Mouse (Mus musculus) right cerebral cortex, adult 18-20 months (tissue): ENCODE measurements at regions not wholly inside any gene's neighbourhood (a gene's known extent, or its start where the extent isn't known, plus 50 kb on each side); places are given as distances from the start of the nearest gene placed in this dataset.

Experiments
- DNase-seq: peaks from one replicate; pipeline ENCODE4 v3.0.0; 2022; ENCODE audit warnings: mixed read lengths

DNA sequence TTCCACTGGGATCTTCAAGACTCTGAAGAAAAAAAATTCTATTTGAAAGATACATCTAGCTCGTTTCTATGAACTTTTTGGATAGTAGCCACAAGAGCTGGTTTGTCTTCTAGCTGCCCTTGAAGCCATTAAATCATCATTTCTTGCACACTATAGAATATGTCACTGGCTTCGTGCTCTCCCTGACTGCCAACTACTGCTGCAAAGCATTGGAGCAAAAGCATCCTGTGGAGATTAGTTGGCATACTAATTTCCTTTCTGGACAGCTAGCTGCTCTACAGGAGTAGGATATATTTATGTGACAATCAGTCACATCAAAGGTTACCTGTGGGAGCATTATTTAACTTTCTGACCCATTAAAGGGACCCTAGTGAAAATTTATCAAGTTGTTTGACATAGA, 243.1 kb downstream of the Pdgfc start:
- no peak for DNase-seq

DNA sequence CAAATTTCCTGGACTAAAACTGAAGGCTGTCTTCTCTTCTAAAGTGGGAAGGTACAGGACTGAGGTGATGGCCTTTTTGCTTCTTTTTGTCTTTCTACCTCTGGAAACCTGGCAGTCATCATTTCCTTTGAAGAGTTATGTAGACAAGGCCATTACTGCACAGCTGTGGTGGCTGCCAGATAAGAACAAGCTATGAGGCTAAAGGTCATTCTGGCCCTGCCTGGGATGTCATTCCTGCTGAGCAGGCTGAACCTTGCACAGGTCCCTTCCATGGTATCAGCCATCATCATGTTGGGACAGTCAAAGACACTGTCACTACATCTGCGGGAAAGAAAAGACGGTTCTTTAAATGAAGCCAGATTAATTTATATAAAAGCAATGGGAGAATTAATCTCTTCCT, 253.5 kb downstream of the Pdgfc start:
- DNase-seq, result no peak

DNA sequence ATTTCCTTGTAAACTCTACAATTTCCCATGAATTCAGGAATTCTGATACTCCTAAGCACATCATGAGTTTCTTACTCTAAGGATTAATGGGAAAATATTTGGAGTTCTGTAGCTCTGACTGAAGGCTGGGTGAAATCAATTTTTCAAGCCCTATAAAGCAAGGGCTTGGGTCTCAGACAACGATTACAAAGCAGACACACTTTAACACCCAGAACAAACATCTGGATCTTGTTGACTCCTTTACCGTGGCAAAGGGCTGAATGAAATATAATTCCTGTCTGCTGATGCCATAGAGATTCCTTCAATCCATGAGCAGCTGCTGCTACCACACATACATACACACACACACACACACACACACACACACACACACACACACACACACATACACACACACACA, 256.2 kb downstream of the Pdgfc start:
- DNase-seq, result no peak

DNA sequence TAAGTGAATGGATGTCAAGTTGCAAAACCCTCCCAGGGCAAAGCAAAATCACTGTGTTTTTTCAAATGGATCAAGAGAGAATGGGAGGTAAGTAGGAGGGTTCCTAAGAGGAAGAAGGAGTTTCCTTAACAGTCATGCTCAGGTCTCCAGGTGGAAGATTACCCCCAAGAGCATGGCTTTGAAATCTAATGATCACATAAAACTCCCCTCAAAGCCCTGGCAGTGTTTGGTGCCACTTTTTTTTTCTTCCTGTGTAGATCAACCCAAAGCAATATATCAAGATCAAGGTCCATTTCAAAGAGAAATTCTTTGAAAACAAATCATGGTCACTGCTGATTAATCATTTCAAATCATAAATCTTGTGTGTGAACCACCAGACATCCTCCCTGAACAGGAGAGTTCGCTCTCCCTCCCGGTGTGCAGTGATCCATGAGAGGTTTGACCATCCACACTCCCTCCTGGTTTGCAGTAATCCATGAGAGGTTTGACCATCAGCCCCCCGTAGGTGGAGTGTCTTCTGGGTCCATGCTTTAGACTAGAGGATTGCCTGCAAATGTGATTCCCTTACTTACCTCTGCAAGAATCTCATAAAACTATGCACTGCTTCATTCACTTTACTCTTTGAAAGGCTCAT, 257.1 kb downstream of the Pdgfc start:
- DNase-seq, result no peak

DNA sequence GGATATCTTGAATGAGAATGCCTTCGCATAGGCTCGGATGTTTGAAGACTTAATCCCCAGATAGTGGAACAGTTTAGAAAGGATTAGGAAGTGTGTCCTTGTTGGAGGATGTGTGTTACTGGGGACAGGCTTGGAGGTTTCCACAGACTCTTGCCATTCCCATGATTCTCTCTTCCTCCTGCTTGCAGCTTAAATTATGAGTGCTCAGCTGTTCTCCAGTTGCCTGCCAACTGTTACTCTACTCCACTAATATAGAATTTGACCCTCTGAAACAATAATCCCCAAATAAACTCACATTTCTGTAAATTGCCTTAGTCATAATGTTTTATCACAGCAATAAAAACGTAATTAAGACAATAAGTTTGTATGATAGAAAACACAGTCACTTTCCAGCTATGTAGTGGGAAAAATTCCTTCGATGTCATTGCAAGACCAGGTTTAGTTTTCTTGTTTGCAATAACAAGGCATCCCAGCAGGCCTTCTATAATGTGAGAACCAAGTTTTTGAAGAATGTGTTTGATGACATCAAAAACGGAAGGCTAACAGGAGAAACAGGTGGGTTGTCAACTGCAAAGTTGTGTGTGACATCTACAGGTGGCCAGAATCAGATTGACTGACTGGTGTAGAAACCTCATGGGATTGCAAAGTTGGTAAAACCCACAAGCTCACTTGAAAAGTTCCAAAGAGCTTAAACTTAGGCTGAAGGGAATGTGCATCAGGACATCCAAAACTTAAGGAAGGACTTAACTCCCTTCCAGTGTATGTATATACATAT, 268.0 kb downstream of the Pdgfc start:
- no peak for DNase-seq

DNA sequence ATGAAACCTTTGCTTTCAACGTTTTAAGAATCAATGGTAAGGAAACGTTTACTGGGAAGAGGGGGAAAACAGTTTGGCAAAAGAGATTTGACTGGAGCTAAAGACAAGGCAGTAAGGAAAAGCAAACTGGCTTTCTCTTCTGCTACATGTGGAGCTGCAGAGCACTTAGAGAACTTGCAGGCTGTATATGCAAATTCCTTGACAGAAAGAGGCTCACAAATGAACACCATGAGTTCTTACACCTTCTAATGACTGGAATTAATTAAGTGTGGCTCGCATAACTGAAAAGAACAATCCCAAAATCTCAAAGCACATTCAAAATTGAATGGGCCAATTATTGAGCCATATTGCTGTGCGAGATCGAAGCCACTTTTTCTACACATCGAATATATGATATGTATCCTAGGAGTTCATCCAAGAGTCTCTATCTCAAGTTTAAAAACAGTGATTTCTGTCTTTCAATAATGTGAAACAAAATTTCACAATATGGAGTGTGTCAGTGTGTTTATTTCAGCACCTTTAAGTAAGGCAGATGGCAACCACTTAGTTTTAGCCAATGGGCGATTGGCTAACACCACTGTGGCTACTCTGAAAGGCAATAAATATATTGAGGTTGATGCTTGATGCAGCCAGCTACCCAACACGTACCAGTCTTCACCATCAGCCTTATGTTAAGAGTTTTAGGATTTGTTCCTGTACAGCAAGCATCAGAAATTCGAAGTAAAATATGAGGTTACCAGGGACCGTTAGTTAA, 269.4 kb downstream of the Pdgfc start:
- no peak for DNase-seq

DNA sequence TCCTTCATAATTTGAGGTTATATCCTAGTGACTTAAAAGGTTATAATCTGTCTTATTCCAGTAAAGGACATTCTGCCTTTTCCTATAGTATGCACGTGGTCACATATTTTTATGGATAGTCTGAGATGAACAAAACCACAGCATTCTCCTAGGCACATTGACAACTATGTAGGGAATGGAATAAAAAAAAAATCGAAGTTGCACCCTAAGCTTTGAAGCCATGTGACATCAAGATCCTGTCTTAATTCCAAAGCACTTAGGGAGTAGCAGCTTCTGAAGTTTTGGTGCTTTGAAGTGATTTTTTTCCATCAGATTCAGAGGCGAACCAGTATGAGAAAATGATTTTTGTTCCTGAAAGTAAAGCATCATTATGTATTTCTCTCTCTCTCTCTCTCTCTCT, 290.6 kb downstream of the Pdgfc start:
- no peak for DNase-seq

DNA sequence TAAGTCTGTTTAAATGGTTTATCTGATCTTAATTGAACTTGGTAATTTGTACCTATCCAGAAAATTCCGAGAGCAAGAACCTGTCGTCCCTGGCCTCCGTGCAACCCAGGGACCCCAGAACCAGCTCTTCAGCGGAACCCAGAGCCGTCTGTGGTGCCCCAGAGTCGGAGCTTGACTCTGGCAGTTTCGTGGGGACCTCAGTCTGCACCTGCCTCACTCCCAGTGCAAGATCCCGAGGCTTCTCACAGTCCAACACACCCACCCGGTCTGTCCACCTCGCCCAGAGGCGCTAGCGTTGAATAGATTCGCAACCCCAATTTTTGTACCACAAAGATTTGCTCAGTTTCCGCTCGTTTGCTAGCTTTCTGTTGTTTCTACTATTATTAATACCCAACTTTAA, 315.5 kb downstream of the Pdgfc start:
- DNase-seq, result no peak

DNA sequence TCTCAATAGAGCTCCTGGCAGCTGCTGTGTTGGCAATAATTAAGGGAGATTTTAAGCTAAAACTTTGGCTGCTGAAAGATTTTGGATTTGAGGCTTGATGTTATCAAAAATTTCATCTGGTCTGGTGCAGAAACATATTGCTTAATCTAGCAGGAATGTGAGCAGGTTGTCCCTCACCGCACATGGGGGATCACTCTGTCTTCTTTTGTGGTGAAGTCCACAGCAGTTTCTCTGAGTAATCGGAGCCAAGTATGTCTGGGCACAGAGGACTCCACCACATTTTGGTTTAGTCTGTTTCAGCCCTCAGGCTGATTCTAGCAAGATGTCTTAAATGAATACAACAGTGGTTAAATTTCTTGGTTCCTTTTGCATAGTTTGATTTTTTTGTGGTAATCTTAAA, 331.7 kb downstream of the Pdgfc start:
- no peak for DNase-seq

DNA sequence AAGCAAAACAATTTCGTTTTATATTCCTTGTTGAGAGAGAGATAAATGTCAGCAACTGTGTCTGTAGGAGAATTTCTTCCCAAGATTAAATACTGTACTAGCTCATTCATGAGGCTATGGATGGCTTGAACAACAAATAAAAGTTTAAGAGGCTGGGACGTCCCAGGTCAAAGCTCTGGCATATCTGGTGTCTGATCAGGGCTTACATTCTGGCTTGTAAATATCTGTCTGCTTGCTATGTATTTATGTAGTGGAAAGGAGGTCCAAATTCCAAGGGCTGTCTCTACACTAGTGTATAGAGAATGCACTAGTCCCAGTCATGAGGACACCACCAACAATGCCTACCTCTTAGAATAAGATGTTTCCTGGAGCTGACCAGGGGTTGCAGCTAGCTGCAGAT, 332.4 kb downstream of the Pdgfc start:
- no peak for DNase-seq

DNA sequence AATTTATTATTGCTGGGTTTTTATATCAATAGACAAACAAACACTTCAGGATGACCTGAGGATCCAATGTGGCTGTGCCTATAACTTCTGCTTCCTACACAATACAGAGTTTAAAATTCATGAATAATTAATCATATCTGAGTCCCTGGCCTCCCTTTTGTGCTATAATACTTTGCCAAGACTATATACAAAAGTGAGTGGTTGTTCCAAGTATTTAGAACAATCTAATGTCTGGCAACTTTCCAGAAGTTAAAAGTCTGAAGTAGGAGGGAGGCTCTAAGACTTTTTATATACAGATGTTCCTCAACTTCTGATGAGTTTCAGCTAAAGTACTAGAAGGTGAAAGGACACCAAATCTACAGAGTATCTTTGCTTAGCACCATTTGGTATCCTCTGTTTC, 333.5 kb downstream of the Pdgfc start:
- no peak for DNase-seq

DNA sequence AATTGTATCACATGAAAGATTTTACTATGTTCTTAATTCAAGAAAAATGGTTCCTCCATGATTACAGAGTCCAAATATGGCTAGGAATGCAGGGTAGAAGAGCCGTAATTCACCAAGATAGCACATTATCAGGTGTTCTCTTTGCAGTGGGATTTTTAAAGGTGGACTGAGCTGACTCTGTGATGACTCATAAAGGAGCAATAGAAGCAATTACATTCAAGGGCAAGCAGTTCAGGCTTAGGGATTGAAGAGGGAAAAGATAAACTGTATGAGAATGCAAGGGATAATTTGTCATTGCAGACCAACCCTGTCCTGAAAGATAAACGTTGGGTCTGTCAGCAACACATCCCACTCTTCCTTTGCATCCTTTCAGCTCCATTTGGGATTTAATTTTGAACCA, 339.8 kb downstream of the Pdgfc start:
- no peak for DNase-seq

DNA sequence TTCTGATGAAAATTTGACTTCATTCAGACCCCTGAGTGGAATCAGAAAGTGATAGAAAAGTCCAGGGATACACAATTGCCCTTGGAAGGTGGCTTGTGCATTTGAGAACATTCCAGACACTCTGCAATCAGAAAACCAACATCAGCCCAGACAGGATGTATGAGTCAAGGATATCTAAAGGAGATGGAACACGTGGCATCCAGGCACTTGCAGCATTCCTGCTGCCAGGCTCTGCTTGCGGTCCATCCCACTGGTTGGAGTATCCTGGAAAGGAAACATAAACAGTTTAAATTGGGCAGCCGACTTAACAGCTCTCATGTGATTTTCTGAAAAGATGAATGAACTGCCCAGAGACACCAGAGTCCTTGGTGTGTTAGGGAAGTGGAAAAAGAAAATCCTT, 341.2 kb downstream of the Pdgfc start:
- DNase-seq, result peak; percentile 3

DNA sequence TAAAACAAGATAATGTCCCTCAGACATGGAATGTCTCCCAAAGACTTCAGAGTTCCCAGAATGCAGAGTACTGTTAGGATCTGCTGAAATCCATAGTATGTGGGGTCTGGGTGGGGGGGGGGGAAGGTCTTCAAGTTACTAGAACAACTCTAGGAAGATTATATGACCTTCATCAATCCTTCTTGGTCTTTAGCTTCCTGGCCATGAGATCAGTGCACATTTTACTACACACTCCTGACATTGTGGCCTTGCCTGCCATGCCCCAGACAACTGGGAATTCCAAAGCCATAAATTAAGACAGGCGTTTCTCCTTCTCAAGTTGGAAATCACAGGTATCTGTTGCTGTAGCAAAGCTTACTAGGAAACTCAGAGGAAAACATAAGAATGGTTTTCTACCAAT, 343.1 kb downstream of the Pdgfc start:
- no peak for DNase-seq

DNA sequence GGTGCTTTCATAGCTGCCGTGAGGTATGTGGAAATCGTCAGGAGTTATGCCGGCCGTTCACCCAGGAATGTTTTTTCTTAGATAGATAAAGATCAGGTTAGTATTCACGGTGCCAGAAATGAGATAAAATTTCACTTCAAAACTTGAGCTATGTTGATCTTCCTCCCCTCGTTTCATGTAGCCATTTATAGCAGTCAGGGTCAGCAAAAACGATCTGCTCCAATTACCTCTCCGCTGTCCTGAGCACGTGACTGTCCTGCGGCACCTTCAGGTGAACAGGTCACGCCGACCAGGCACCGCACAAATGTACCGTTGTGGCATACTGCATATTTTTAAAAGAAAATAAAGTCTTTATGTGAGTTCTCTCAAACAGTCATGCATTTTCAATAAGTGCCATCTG, 350.7 kb downstream of the Pdgfc start:
- DNase-seq, result no peak

DNA sequence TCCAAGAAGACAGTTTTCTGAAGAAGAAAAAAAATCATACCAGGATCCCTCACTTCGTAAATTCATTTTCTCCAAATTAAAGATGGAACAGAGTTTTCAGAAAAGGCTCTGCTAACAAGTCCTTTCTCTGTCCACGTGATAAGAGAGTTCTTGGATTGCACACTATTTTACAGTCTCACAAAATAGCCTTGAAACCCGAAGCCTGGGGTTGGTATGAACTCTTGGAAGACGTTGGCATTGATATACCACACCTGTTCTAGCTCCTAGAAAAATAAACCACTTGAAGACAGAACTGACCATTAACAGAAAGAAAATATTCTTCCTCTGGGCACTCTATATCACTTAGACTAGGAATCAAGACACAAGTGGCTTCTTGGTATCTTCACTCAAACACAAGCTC, 351.4 kb downstream of the Pdgfc start:
- no peak for DNase-seq

DNA sequence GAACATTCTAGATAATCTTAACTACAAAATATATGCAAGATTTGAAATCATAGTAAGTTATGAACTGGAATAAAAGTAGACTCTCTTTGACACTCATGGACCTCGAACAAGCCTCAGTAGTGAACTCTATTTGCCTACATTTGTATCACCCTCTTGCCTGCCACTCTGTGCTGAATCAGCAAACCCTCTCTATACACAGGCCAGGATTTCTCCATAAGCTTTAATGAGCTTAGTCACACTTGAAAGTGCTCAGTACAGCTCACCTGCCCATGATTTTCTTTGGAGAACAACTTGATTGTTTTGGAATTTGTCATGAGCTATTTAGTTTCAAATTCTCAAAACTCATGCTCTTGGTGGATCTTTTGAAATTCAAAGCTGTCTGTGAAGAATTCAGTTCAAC, 361.0 kb downstream of the Pdgfc start:
- no peak for DNase-seq

DNA sequence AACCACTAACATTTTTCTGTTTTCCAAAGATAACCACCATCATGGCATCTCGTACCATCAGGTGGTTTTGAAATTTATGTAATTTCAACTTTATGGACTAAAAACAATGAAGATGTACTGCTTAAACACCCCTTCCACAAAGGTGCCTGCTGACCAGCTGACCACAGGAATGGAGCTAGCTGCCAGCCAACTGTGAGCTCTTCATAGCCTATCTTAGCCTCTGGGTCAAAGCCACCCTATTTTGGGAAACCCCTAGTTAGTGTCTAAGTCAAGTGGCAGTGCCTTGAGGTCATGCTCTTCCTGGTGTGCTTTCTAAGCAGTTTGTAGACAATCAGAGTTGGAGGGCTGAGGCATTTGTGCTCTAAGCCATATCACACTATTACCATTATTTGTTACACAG, 364.8 kb downstream of the Pdgfc start:
- no peak for DNase-seq

DNA sequence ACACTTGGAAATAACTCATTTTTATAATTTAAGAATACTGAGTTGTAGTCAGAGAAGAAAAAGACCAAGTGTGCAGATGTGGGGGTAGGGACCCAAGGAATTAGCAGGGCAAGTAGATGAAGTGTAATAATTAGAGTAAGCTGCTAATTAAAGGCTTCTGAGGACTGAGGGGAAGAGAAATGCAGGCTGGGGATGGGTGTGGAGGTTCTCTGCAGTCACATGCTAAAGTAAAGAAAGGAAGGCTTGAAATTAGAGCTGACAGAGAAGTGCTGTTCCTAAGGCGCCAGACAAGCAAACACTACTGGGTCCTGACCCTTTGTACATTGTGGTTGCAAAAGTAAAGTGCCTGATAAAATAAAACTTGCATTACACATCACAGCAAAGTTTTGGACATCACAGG, 372.7 kb downstream of the Pdgfc start:
- no peak for DNase-seq

DNA sequence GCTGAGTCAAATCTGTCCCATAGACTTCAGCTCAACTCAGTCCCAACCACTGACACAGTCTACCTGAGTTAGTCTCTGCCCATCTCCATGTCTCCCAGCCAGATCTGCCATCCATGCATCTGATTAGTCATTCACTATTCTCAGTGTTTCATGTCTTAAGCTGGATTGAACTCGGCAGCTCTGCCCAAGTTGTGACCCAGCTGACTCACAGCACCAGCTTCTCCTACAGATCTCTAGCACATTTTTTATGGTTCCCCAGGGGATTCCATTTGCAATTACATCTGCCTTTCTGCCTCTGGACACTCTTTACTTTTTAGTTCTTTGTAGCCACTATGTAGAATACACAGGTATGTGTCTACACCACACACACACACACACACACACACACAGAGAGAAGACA, 385.7 kb downstream of the Pdgfc start:
- DNase-seq, result no peak

DNA sequence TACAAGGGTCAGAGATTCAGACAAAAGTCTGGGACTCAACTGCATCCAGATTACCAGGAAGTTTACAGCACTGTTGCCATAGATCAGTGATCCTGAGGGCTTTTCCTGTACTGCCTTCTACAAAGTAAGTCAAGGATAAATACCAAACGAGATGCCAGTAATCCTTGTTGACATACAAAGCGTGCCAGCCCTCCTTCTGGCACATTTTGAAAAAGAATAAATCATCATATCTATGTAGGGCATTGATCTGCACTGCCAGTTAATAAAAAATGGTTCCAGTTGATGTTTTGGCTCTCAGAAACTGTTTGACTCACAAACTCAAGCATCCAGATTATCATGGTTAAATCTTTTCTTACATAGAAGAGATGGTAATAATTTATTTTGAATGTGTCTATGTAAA, 390.5 kb downstream of the Pdgfc start:
- DNase-seq, result no peak
